Comparison of ENCODE assay signal across 13 mouse cellular contexts in genomic region chr9:47803531-47804105, GRCm38 (mm10).
DNase-seq lines count a peak whose midpoint lies in the region; ATAC-seq and TF ChIP-seq lines count a peak whose summit lies in the region.
"Had no signal": no experiment of that assay in that cellular context is flagged by ENCODE, and none has a peak within 500 bp of the region (broad histone marks: within the 10 kb centered on the region; RNA-seq: fewer than 3 reads in every experiment).

No protein-coding gene starts in this region.

- WGBS in heart, adult 2 months, result 56% methylated on average over 13 of the region's 13 CpGs
- 36% methylated on average over 13 of the region's 13 CpGs for WGBS in forebrain, embryonic 15.5 days
- WGBS in midbrain, embryonic 13.5 days, result 42% methylated on average over 13 of the region's 13 CpGs
- WGBS in stomach, postnatal 0 days, result 53% methylated on average over 13 of the region's 13 CpGs

- intact Hi-C loops in heart, adult 2 months (cut with DNase I), result no loop called here

- no peak overlapping the region for H3K4me3 ChIP-seq in heart, adult 2 months
- H3K4me3 ChIP-seq in forebrain, embryonic 15.5 days, result no peak overlapping the region
- H3K4me3 ChIP-seq in midbrain, embryonic 13.5 days (replicated peaks), result no peak overlapping the region
- no peak overlapping the region for H3K4me3 ChIP-seq in stomach, postnatal 0 days (ENCODE audit: low read depth, low read length)
- H3K4me3 ChIP-seq: limb, embryonic 12.5 days had no signal

- TF ChIP-seq POLR2A in heart, adult 2 months (IDR thresholded peaks at IDR 0.05; ENCODE audit: insufficient read depth, low read depth, low read length), result no peak

- DNase-seq in heart, adult 11 months, result peak; percentile 65
- no peak for DNase-seq in heart, adult 2 months
- peak; percentile 79 for DNase-seq in ES-CJ7 (ENCODE audit: low read depth, low spot score)
- DNase-seq in stomach, postnatal 0 days (ENCODE audit: low spot score), result no peak
- DNase-seq in layer of hippocampus, adult 9-11 months, result no peak
- no peak for DNase-seq in urinary bladder, postnatal 14 days (ENCODE audit: low spot score)
- DNase-seq: adrenal gland, postnatal 10 days; cerebellum, adult 9-10 months; lung, adult 2 months had no signal

- no peaks in the 10 kb centered on the region for H3K27me3 ChIP-seq in heart, adult 2 months (ENCODE audit: control insufficient read depth, insufficient read depth, low read length)
- H3K27me3 ChIP-seq in forebrain, embryonic 15.5 days, result no peaks in the 10 kb centered on the region
- no peaks in the 10 kb centered on the region for H3K27me3 ChIP-seq in midbrain, embryonic 13.5 days
- no peaks in the 10 kb centered on the region for H3K27me3 ChIP-seq in stomach, postnatal 0 days (ENCODE audit: control insufficient read depth, insufficient read depth, low read length)
- H3K27me3 ChIP-seq: limb, embryonic 12.5 days had no signal

- no peak for ATAC-seq in forebrain, embryonic 15.5 days (replicated peaks)
- ATAC-seq in midbrain, embryonic 13.5 days, result no peak
- ATAC-seq in stomach, postnatal 0 days (ENCODE audit: low FRiP score, low TSS enrichment), result no peak
- ATAC-seq: intestine, embryonic 16.5 days had no signal

- no peaks in the 10 kb centered on the region for H3K36me3 ChIP-seq in heart, adult 2 months (ENCODE audit: control insufficient read depth, insufficient read depth, low read length)
- peaks cover 9% of the 10 kb centered on the region; the same call in 1 of the 2 replicates for H3K36me3 ChIP-seq in forebrain, embryonic 15.5 days
- H3K36me3 ChIP-seq in midbrain, embryonic 13.5 days, result peaks cover 18% of the 10 kb centered on the region
- H3K36me3 ChIP-seq in stomach, postnatal 0 days (ENCODE audit: control insufficient read depth, insufficient read depth, low read length), result no peaks in the 10 kb centered on the region

- no peak overlapping the region for H3K9ac ChIP-seq in heart, adult 2 months (ENCODE audit: low read depth, low read length)
- H3K9ac ChIP-seq in forebrain, embryonic 15.5 days (replicated peaks), result no peak overlapping the region
- 0 out of 2 replicates have a peak overlapping the region, but pooled peaks have one; percentile 7 for H3K9ac ChIP-seq in midbrain, embryonic 13.5 days (replicated peaks)
- no peak overlapping the region for H3K9ac ChIP-seq in stomach, postnatal 0 days (ENCODE audit: low read length)
- H3K9ac ChIP-seq: limb, embryonic 12.5 days had no signal

- no peak overlapping the region for H3K27ac ChIP-seq in heart, adult 2 months
- peak overlapping the region; percentile 17; the same call in 1 of the 2 replicates for H3K27ac ChIP-seq in forebrain, embryonic 15.5 days (replicated peaks)
- H3K27ac ChIP-seq in midbrain, embryonic 13.5 days, result 0 out of 2 replicates have a peak overlapping the region, but pooled peaks have one; percentile 17
- no peak overlapping the region for H3K27ac ChIP-seq in stomach, postnatal 0 days (replicated peaks)
- H3K27ac ChIP-seq: limb, embryonic 12.5 days had no signal

- TF ChIP-seq CTCF in heart, adult 2 months (IDR thresholded peaks at IDR 0.05), result no peak
- TF ChIP-seq CTCF in stomach, postnatal 0 days (IDR thresholded peaks at IDR 0.05; ENCODE audit: low read depth), result no peak

- no peak for TF ChIP-seq EP300 in heart, adult 2 months (IDR thresholded peaks at IDR 0.05; ENCODE audit: insufficient read depth, low read depth, low read length)
- no peak for TF ChIP-seq EP300 in stomach, postnatal 0 days (optimal IDR thresholded peaks at IDR 0.05)

- H3K9me3 ChIP-seq in forebrain, embryonic 15.5 days, result no peaks in the 10 kb centered on the region
- no peaks in the 10 kb centered on the region for H3K9me3 ChIP-seq in midbrain, embryonic 13.5 days
- H3K9me3 ChIP-seq in stomach, postnatal 0 days (ENCODE audit: control insufficient read depth, low read length), result no peaks in the 10 kb centered on the region
- H3K9me3 ChIP-seq: limb, embryonic 12.5 days had no signal

- H3K79me2 ChIP-seq in heart, adult 2 months (replicated peaks; ENCODE audit: control insufficient read depth, insufficient read depth, low read length), result no peaks in the 10 kb centered on the region

- no peak overlapping the region for H3K4me2 ChIP-seq in forebrain, embryonic 15.5 days (replicated peaks)
- no peak overlapping the region for H3K4me2 ChIP-seq in midbrain, embryonic 13.5 days (replicated peaks)
- no peak overlapping the region for H3K4me2 ChIP-seq in stomach, postnatal 0 days (replicated peaks; ENCODE audit: low read depth)
- H3K4me2 ChIP-seq: limb, embryonic 12.5 days had no signal

- H3K4me1 ChIP-seq in heart, adult 2 months (ENCODE audit: control insufficient read depth, insufficient read depth, low read length), result no peaks in the 10 kb centered on the region
- H3K4me1 ChIP-seq in forebrain, embryonic 15.5 days, result peaks cover 10% of the 10 kb centered on the region
- peaks cover 30% of the 10 kb centered on the region for H3K4me1 ChIP-seq in midbrain, embryonic 13.5 days (replicated peaks)
- H3K4me1 ChIP-seq in stomach, postnatal 0 days (replicated peaks; ENCODE audit: control insufficient read depth, insufficient read depth), result no peaks in the 10 kb centered on the region

Comparison
In these comparisons a context has a peak if more than half of its experiments do, and no peak if none do; other contexts are left out.
1. DNase-seq: peak in heart, adult 11 months (single experiment) and ES-CJ7 (single experiment); none in heart, adult 2 months (0 of 2), stomach, postnatal 0 days (single experiment), layer of hippocampus, adult 9-11 months (single experiment) and urinary bladder, postnatal 14 days (single experiment).
2. H3K27ac ChIP-seq: peak in forebrain, embryonic 15.5 days (single experiment) and midbrain, embryonic 13.5 days (single experiment); none in heart, adult 2 months (single experiment) and stomach, postnatal 0 days (single experiment).